ENCODE assay signal across 8 mouse cellular contexts in genomic region chr17:53478858-53479603, GRCm38 (mm10). TPM values are rescaled to one million over a fixed set of nuclear protein-coding genes. Genes with fewer than 3 reads are reported as not detected.
DNase-seq lines count a peak whose midpoint lies in the region; ATAC-seq and TF ChIP-seq lines count a peak whose summit lies in the region.

TSS of gene Rab5a (plus strand) at chr17:53479234.

- peaks cover 29% of the 10 kb centered on the region for H3K36me3 ChIP-seq in E14TG2a.4 (ENCODE audit: insufficient read depth, low read length)
- H3K36me3 ChIP-seq in forebrain, embryonic 12.5 days (replicated peaks) = no peaks in the 10 kb centered on the region
- H3K36me3 ChIP-seq in heart, postnatal 0 days (replicated peaks; ENCODE audit: control insufficient read depth, insufficient read depth, low read length) = no peaks in the 10 kb centered on the region
- H3K36me3 ChIP-seq in liver, embryonic 16.5 days (ENCODE audit: control insufficient read depth, insufficient read depth) = no peaks in the 10 kb centered on the region
- no peaks in the 10 kb centered on the region for H3K36me3 ChIP-seq in neural tube, embryonic 13.5 days
- H3K36me3 ChIP-seq in testis, adult 2 months (ENCODE audit: control insufficient read depth, insufficient read depth, low read length) = no peaks in the 10 kb centered on the region

- peaks cover 49% of the 10 kb centered on the region for H3K4me1 ChIP-seq in E14TG2a.4 (replicated peaks; ENCODE audit: low read depth, low read length)
- peaks cover 23% of the 10 kb centered on the region for H3K4me1 ChIP-seq in forebrain, embryonic 12.5 days
- peaks cover 15% of the 10 kb centered on the region for H3K4me1 ChIP-seq in heart, postnatal 0 days (ENCODE audit: control insufficient read depth, insufficient read depth)
- H3K4me1 ChIP-seq in liver, embryonic 16.5 days (ENCODE audit: control insufficient read depth, low read depth, low read length) = peaks cover 20% of the 10 kb centered on the region
- H3K4me1 ChIP-seq in neural tube, embryonic 13.5 days (replicated peaks) = peaks cover 31% of the 10 kb centered on the region
- peaks cover 3% of the 10 kb centered on the region; the same call in 1 of the 2 replicates for H3K4me1 ChIP-seq in testis, adult 2 months (ENCODE audit: control insufficient read depth, insufficient read depth, low read length)

- H3K27me3 ChIP-seq in E14TG2a.4 (ENCODE audit: insufficient read depth, low read length) = no peaks in the 10 kb centered on the region
- H3K27me3 ChIP-seq in forebrain, embryonic 12.5 days = no peaks in the 10 kb centered on the region
- no peaks in the 10 kb centered on the region for H3K27me3 ChIP-seq in heart, postnatal 0 days (ENCODE audit: control insufficient read depth, insufficient read depth, low read length)
- H3K27me3 ChIP-seq in liver, embryonic 16.5 days (ENCODE audit: control insufficient read depth, insufficient read depth, low read depth, low read length) = no peaks in the 10 kb centered on the region
- H3K27me3 ChIP-seq in neural tube, embryonic 13.5 days = no peaks in the 10 kb centered on the region
- no peaks in the 10 kb centered on the region for H3K27me3 ChIP-seq in testis, adult 2 months (ENCODE audit: control insufficient read depth, insufficient read depth, low read length)

- peak within 1 kb of the TSS; percentile 95 for H3K9ac ChIP-seq in forebrain, embryonic 12.5 days
- H3K9ac ChIP-seq in heart, postnatal 0 days (replicated peaks; ENCODE audit: low read depth, low read length) = peak within 1 kb of the TSS; percentile 97
- H3K9ac ChIP-seq in liver, embryonic 16.5 days (ENCODE audit: low read depth, low read length) = peak within 1 kb of the TSS; percentile 97
- H3K9ac ChIP-seq in neural tube, embryonic 13.5 days = peak within 1 kb of the TSS; percentile 96

- DNase-seq in c-Kit-positive CD71-positive TER-119-positive erythroid progenitor cells, embryonic 14.5 days (ENCODE audit: low spot score) = peak; percentile 98
- peak; percentile 98 for DNase-seq in heart, postnatal 0 days (ENCODE audit: low spot score)
- peak; percentile 100 for DNase-seq in kidney, postnatal 4 days

- under 1% methylated on average over 81 of the region's 82 CpGs for WGBS in forebrain, embryonic 12.5 days
- under 1% methylated on average over 81 of the region's 82 CpGs for WGBS in heart, postnatal 0 days
- WGBS in liver, embryonic 16.5 days (ENCODE audit: insufficient replicate concordance) = 0% methylated on average over 77 of the region's 82 CpGs
- WGBS in neural tube, embryonic 13.5 days = under 1% methylated on average over 80 of the region's 82 CpGs

- TF ChIP-seq EP300 in heart, postnatal 0 days (IDR thresholded peaks at IDR 0.05; ENCODE audit: low read depth) = peak; percentile 85

- peak within 1 kb of the TSS; percentile 83 for H3K4me2 ChIP-seq in forebrain, embryonic 12.5 days
- H3K4me2 ChIP-seq in heart, postnatal 0 days (ENCODE audit: low read depth, low read length) = peak within 1 kb of the TSS; percentile 91
- H3K4me2 ChIP-seq in liver, embryonic 16.5 days (ENCODE audit: low read depth, low read length) = peak within 1 kb of the TSS; percentile 98
- H3K4me2 ChIP-seq in neural tube, embryonic 13.5 days = peak within 1 kb of the TSS; percentile 83

- peak; percentile 93 for TF ChIP-seq POLR2A in testis, adult 2 months (IDR thresholded peaks at IDR 0.05; ENCODE audit: control insufficient read depth, low read depth, low read length)

- H3K9me3 ChIP-seq in E14TG2a.4 (ENCODE audit: low read length) = no peaks in the 10 kb centered on the region
- no peaks in the 10 kb centered on the region for H3K9me3 ChIP-seq in forebrain, embryonic 12.5 days
- no peaks in the 10 kb centered on the region for H3K9me3 ChIP-seq in heart, postnatal 0 days (replicated peaks; ENCODE audit: control insufficient read depth, low read length)
- no peaks in the 10 kb centered on the region for H3K9me3 ChIP-seq in liver, embryonic 16.5 days (replicated peaks; ENCODE audit: control insufficient read depth, low read length)
- no peaks in the 10 kb centered on the region for H3K9me3 ChIP-seq in neural tube, embryonic 13.5 days

- peak within 1 kb of the TSS; percentile 97 for H3K4me3 ChIP-seq in E14TG2a.4 (replicated peaks; ENCODE audit: low read length)
- peak within 1 kb of the TSS; percentile 96 for H3K4me3 ChIP-seq in forebrain, embryonic 12.5 days (replicated peaks)
- H3K4me3 ChIP-seq in heart, postnatal 0 days (ENCODE audit: low read depth, low read length) = peak within 1 kb of the TSS; percentile 97
- peak within 1 kb of the TSS; percentile 96 for H3K4me3 ChIP-seq in liver, embryonic 16.5 days (ENCODE audit: low read depth, low read length)
- H3K4me3 ChIP-seq in neural tube, embryonic 13.5 days = peak within 1 kb of the TSS; percentile 89
- peak within 1 kb of the TSS; percentile 91 for H3K4me3 ChIP-seq in testis, adult 2 months (ENCODE audit: control insufficient read depth, low read depth, low read length)

- TF ChIP-seq CTCF in E14TG2a.4 (conservative IDR thresholded peaks at IDR 0.05; ENCODE audit: low read length) = no peak
- peak; percentile 36 for TF ChIP-seq CTCF in heart, postnatal 0 days (IDR thresholded peaks at IDR 0.05; ENCODE audit: low read depth)
- no peak for TF ChIP-seq CTCF in testis, adult 2 months (IDR thresholded peaks at IDR 0.05; ENCODE audit: control insufficient read depth, insufficient read depth, insufficient replicate concordance, low read depth, low read length)

- ATAC-seq in forebrain, embryonic 12.5 days (ENCODE audit: low FRiP score) = peak; percentile 97
- peak; percentile 95 for ATAC-seq in heart, postnatal 0 days (ENCODE audit: insufficient read depth, low read depth)
- ATAC-seq in liver, embryonic 16.5 days (ENCODE audit: low read depth) = peak; percentile 91
- peak; percentile 98 for ATAC-seq in neural tube, embryonic 13.5 days (ENCODE audit: low read depth)

- peak within 1 kb of the TSS; percentile 98 for H3K27ac ChIP-seq in forebrain, embryonic 12.5 days
- peak within 1 kb of the TSS; percentile 100 for H3K27ac ChIP-seq in heart, postnatal 0 days (ENCODE audit: low read depth)
- H3K27ac ChIP-seq in liver, embryonic 16.5 days (ENCODE audit: low read length) = peak within 1 kb of the TSS; percentile 100
- H3K27ac ChIP-seq in neural tube, embryonic 13.5 days (replicated peaks) = peak within 1 kb of the TSS; percentile 98
- peak within 1 kb of the TSS; percentile 100 for H3K27ac ChIP-seq in testis, adult 2 months (ENCODE audit: control insufficient read depth, insufficient read depth, low read depth, low read length)

RNA-seq across cellular contexts. Expression of gene Rab5a, which starts in this region (rescaled TPM):
- polyA plus RNA-seq in forebrain, embryonic 12.5 days (2016; fragmentation: Nextera tagmentation; extraction: Ambion mirVana) = 96.9 and 106 TPM in 2 replicates
- total RNA-seq in heart, postnatal 0 days (2014; rRNA removed; ENCODE audit: low replicate concordance) = 40.5 and 62.6 TPM in 2 replicates
- 56.6 and 58.1 TPM in 2 replicates for polyA plus RNA-seq in heart, postnatal 0 days (2015; fragmentation: Nextera tagmentation; extraction: Ambion mirVana)
- polyA plus RNA-seq in liver, embryonic 16.5 days (2015; fragmentation: Nextera tagmentation; extraction: Ambion mirVana) = 28.2 and 29.3 TPM in 2 replicates
- 107 and 127 TPM in 2 replicates for polyA plus RNA-seq in neural tube, embryonic 13.5 days (2015; fragmentation: Nextera tagmentation; extraction: Ambion mirVana)
- polyA plus RNA-seq in testis, adult 2 months (2012; rRNA removed) = 4.5 and 5.4 TPM in 2 replicates

Comparison
In these comparisons a context has a peak if more than half of its experiments do, and no peak if none do; other contexts are left out.
1. Peak in every context shown above with its lines: DNase-seq, ATAC-seq, H3K4me3 ChIP-seq and H3K27ac ChIP-seq.